8 mouse cellular contexts compared by ENCODE assay signal in the genomic region with DNA sequence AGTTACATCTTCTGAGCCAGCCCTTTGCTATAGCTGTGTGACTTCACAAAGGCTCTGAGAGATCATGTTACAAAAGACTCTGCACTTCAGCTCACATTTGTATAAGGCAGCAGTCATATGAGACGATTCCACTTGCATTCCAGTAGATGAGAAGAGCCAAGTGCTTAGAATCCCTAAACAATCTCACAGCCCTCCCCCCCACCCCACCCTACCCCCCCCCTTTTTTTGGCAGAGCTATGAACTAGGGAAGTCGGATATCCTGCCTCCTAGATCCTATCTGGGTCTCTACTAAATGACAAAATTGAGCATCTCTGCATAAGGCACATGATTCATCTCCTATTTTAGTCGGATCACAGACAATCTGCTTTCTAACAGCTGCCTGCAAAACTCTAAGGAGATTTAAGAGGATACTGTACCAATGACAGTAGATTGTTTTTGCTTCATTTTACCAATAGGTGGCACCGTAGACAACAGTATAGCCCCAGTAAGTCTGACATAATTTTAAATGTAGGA.
DNase-seq lines count a peak whose midpoint lies in the region; ATAC-seq lines count a peak whose summit lies in the region.

No protein-coding gene starts in this region.

- no peak overlapping the region for H3K27ac ChIP-seq in forebrain, embryonic 11.5 days (ENCODE audit: low read depth, low read length)
- no peak overlapping the region for H3K27ac ChIP-seq in forebrain, embryonic 10.5 days
- H3K27ac ChIP-seq in hindbrain, embryonic 15.5 days (replicated peaks): peak overlapping the region; percentile 3; the same call in 1 of the 2 replicates

- no peaks in the 10 kb centered on the region for H3K4me1 ChIP-seq in forebrain, embryonic 11.5 days (replicated peaks; ENCODE audit: control insufficient read depth, insufficient read depth, low read length)
- peaks cover 12% of the 10 kb centered on the region for H3K4me1 ChIP-seq in forebrain, embryonic 10.5 days
- H3K4me1 ChIP-seq in hindbrain, embryonic 15.5 days (replicated peaks): no peaks in the 10 kb centered on the region; the same call in 1 of the 2 replicates

- ATAC-seq in forebrain, embryonic 11.5 days (replicated peaks; ENCODE audit: low FRiP score): peak; percentile 58
- peak; percentile 94 for ATAC-seq in hindbrain, embryonic 15.5 days (ENCODE audit: low FRiP score, low read depth)
- ATAC-seq in megakaryocyte progenitor cell, adult 5-6 weeks (replicated peaks; ENCODE audit: poor library complexity): peak; percentile 70

- DNase-seq in forebrain, embryonic 11.5 days (ENCODE audit: low spot score): no peak
- DNase-seq in forebrain, embryonic 10.5 days (ENCODE audit: extremely low spot score, low spot score): no peak
- peak; percentile 81 for DNase-seq in 3T3-L1 (ENCODE audit: low read depth, low spot score)
- DNase-seq in embryo, embryonic 10 days (ENCODE audit: low spot score): peak; percentile 67
- no peak for DNase-seq in spleen, postnatal 10 days (ENCODE audit: low spot score in 2 of 2)
- no peak for DNase-seq in urinary bladder, postnatal 25 days (ENCODE audit: low spot score)

- no peaks in the 10 kb centered on the region for H3K9me3 ChIP-seq in forebrain, embryonic 11.5 days (ENCODE audit: control insufficient read depth, low read length)
- no peaks in the 10 kb centered on the region for H3K9me3 ChIP-seq in forebrain, embryonic 10.5 days
- no peaks in the 10 kb centered on the region for H3K9me3 ChIP-seq in hindbrain, embryonic 15.5 days

- H3K4me2 ChIP-seq in forebrain, embryonic 11.5 days (ENCODE audit: low read depth, low read length, severe bottlenecking): no peak overlapping the region
- peak overlapping the region; percentile 28; the same call in 1 of the 2 replicates for H3K4me2 ChIP-seq in hindbrain, embryonic 15.5 days

- no peak overlapping the region for H3K9ac ChIP-seq in forebrain, embryonic 11.5 days (ENCODE audit: low read length)
- no peak overlapping the region for H3K9ac ChIP-seq in hindbrain, embryonic 15.5 days

- H3K27me3 ChIP-seq in forebrain, embryonic 11.5 days (ENCODE audit: control insufficient read depth, insufficient read depth, low read length): no peaks in the 10 kb centered on the region
- no peaks in the 10 kb centered on the region for H3K27me3 ChIP-seq in forebrain, embryonic 10.5 days (ENCODE audit: poor library complexity, severe bottlenecking)
- H3K27me3 ChIP-seq in hindbrain, embryonic 15.5 days: no peaks in the 10 kb centered on the region

- H3K4me3 ChIP-seq in forebrain, embryonic 11.5 days (ENCODE audit: low read depth, low read length): no peak overlapping the region
- no peak overlapping the region for H3K4me3 ChIP-seq in forebrain, embryonic 10.5 days
- H3K4me3 ChIP-seq in hindbrain, embryonic 15.5 days: no peak overlapping the region

- H3K36me3 ChIP-seq in forebrain, embryonic 11.5 days (ENCODE audit: control insufficient read depth, insufficient read depth, low read length): no peaks in the 10 kb centered on the region
- H3K36me3 ChIP-seq in forebrain, embryonic 10.5 days (replicated peaks): no peaks in the 10 kb centered on the region
- no peaks in the 10 kb centered on the region for H3K36me3 ChIP-seq in hindbrain, embryonic 15.5 days

- 20% methylated on average over 4 of the region's 4 CpGs for WGBS in forebrain, embryonic 11.5 days
- 31% methylated on average over 4 of the region's 4 CpGs for WGBS in forebrain, embryonic 10.5 days
- 8% methylated on average over 4 of the region's 4 CpGs for WGBS in hindbrain, embryonic 15.5 days

Comparison
In these comparisons a context has a peak if more than half of its experiments do, and no peak if none do; other contexts are left out.
1. DNase-seq: peak in 3T3-L1 (single experiment) and embryo, embryonic 10 days (single experiment); none in forebrain, embryonic 11.5 days (single experiment), forebrain, embryonic 10.5 days (single experiment), spleen, postnatal 10 days (0 of 2) and urinary bladder, postnatal 25 days (single experiment).
2. Peak in every context shown above with its lines, with median percentiles within 50 percentile points of each other: ATAC-seq.